Mouse (Mus musculus) liver, embryonic 14.5 days (tissue): ENCODE measurements around the gene Mmp14. TPM values are rescaled to one million over a fixed set of nuclear protein-coding genes. Genes with fewer than 3 reads are reported as not detected.
A peak's percentile ranks its signal among the peaks of the same experiment; 100 is the strongest.

Experiments used
- ATAC-seq: fragments of 200-750 bp; cut with Nextera tagmentation; 2 replicates; pipeline ENCODE4 v1.8.0; 2017; ENCODE audit warnings: moderate number of reproducible peaks, mild to moderate bottlenecking, moderate library complexity; ENCODE audit not compliant: insufficient read depth
- DNase-seq, 3 experiments: peaks; one replicate each; pipeline ENCODE4 v3.0.0-alpha.2; 2012 to 2013; ENCODE audit warnings: low read depth in 3 of 3, low spot score in 3 of 3
- H3K27ac ChIP-seq: fragments of 300-500 bp; sonication (generic); 2 replicates; pipeline ENCODE4 v1.5.1; 2014; ENCODE audit warnings: moderate library complexity, mild to moderate bottlenecking, control low read depth, inconsistent platforms
- H3K27me3 ChIP-seq: fragments of 300-500 bp; sonication (generic); 2 replicates; pipeline ENCODE4 v1.6.1; 2014; ENCODE audit warnings: mild to moderate bottlenecking, low read length, moderate library complexity; ENCODE audit not compliant: control insufficient read depth, insufficient read depth
- H3K36me3 ChIP-seq: fragments of 300-500 bp; sonication (generic); replicated peaks from 2 replicates; pipeline ENCODE4 v1.6.1; 2014; ENCODE audit warnings: low read depth; ENCODE audit not compliant: control insufficient read depth, insufficient read depth
- H3K4me1 ChIP-seq, 2 experiments: fragments of 200-500 bp in 1 of 2; fragments of 300-500 bp in 1 of 2; sonication (generic) in 1 of 2; replicated peaks; 2 replicates each; pipeline ENCODE4 v1.6.1; 2012 to 2014; ENCODE audit warnings: antibody characterized with exemption in 1 of 2, inconsistent platforms in 1 of 2, low read length in 1 of 2; ENCODE audit not compliant: control insufficient read depth in 2 of 2, insufficient read depth in 2 of 2
- H3K4me2 ChIP-seq: fragments of 300-500 bp; sonication (generic); 2 replicates; pipeline ENCODE4 v1.6.1; 2014; ENCODE audit warnings: low read depth, mild to moderate bottlenecking, control low read depth, moderate library complexity
- H3K4me3 ChIP-seq, 2 experiments: fragments of 200-500 bp in 1 of 2; fragments of 300-500 bp in 1 of 2; sonication (generic) in 1 of 2; 2 replicates each; pipeline ENCODE4 v1.5.1; 2012 to 2014; ENCODE audit warnings: low read depth in 2 of 2, low read length in 2 of 2, mild to moderate bottlenecking in 2 of 2, control low read depth in 1 of 2, inconsistent platforms in 1 of 2, moderate library complexity in 1 of 2; ENCODE audit not compliant: insufficient read depth in 1 of 2
- H3K9ac ChIP-seq: fragments of 300-500 bp; sonication (generic); replicated peaks from 2 replicates; pipeline ENCODE4 v1.6.1; 2014; ENCODE audit warnings: mild to moderate bottlenecking, control low read depth, moderate library complexity
- H3K9me3 ChIP-seq: fragments of 300-500 bp; sonication (generic); 2 replicates; pipeline ENCODE4 v1.6.1; 2016; ENCODE audit warnings: low read length, mixed read lengths; ENCODE audit not compliant: control insufficient read depth
- CTCF ChIP-seq: IDR thresholded peaks from 2 replicates; pipeline ENCODE4 v1.5.1; 2016; ENCODE audit warnings: antibody characterized with exemption, low read depth, control low read depth
- EP300 ChIP-seq: IDR thresholded peaks from 2 replicates; pipeline ENCODE4 v1.6.1; 2016; ENCODE audit warnings: antibody characterized with exemption, low read depth
- WGBS: fragments of 180-500 bp; shearing (Covaris S2); extraction: QIAGEN DNeasy Blood & Tissue Kit; methylation state at CpG from one replicate; pipeline ENCODE4 v1.1.7; 2014; ENCODE audit not compliant: insufficient replicate concordance; 5-methylcytosine and 5-hydroxymethylcytosine counted together
- polyA plus RNA-seq, 2 experiments: library from polyadenylated mRNA; depleted of rRNA in 1 of 2; stranded (reverse) in 1 of 2; unstranded in 1 of 2; fragments of >200 nt; fragmentation: Nextera tagmentation in 1 of 2; extraction: Ambion mirVana in 1 of 2; gene quantifications; 2 replicates each; pipeline versions ENCODE4 v1.2.1 to v1.2.3; 2012 to 2014

Mmp14 gene
- polyA plus RNA-seq, 2 experiments, result 14.4 to 19.0 TPM

- Histone ChIP-seq H3K4me2 (no peak overlapping the region), H3K36me3 (no peaks in the 10 kb centered on the region), H3K9ac (no peak overlapping the region), H3K27me3 (no peaks in the 10 kb centered on the region), H3K4me1 (peaks cover 0 to 23% of the 10 kb centered on the region in 2 experiments), H3K9me3 (no peaks in the 10 kb centered on the region), H3K4me3 (no peak overlapping the region), H3K27ac (no peak overlapping the region)
- TF ChIP-seq CTCF (peak; percentile 86), EP300 (no peak)
- WGBS, result 41% methylated on average over 2 of the region's 2 CpGs
- DNase-seq, result no peak
- ATAC-seq, result no peak
Observed at GRCm38 (mm10) chr14:54412629-54413170, 18.7 kb upstream of the Mmp14 start.

- DNase-seq, result no peak
- no peaks in the 10 kb centered on the region for H3K36me3 ChIP-seq
- peaks cover 0 to 25% of the 10 kb centered on the region in 2 experiments for H3K4me1 ChIP-seq
- peak overlapping the region; percentile 44 for H3K4me2 ChIP-seq
- no peaks in the 10 kb centered on the region for H3K27me3 ChIP-seq
- H3K9me3 ChIP-seq, result no peaks in the 10 kb centered on the region
- ATAC-seq, result no peak
- H3K4me3 ChIP-seq, result no peak overlapping the region
- H3K9ac ChIP-seq, result no peak overlapping the region
- TF ChIP-seq EP300 (no peak), CTCF (no peak)
- 22% methylated on average over 18 of the region's 18 CpGs for WGBS
- no peak overlapping the region for H3K27ac ChIP-seq
Observed at GRCm38 (mm10) chr14:54413877-54414700, 17.3 kb upstream of the Mmp14 start.

- peaks cover 0 to 18% of the 10 kb centered on the region in 2 experiments for H3K4me1 ChIP-seq
- WGBS, result 38% methylated on average over 13 of the region's 13 CpGs
- H3K4me2 ChIP-seq, result 0 out of 2 replicates have a peak overlapping the region, but pooled peaks have one; percentile 11
- TF ChIP-seq CTCF (no peak), EP300 (no peak)
- no peak overlapping the region for H3K9ac ChIP-seq
- H3K36me3 ChIP-seq, result no peaks in the 10 kb centered on the region
- no peaks in the 10 kb centered on the region for H3K27me3 ChIP-seq
- ATAC-seq (no peak), DNase-seq (no peak)
- H3K4me3 ChIP-seq, result no peak overlapping the region
- no peaks in the 10 kb centered on the region for H3K9me3 ChIP-seq
- H3K27ac ChIP-seq, result no peak overlapping the region
Observed at GRCm38 (mm10) chr14:54415241-54416020, 16.0 kb upstream of the Mmp14 start.

GRCm38 (mm10) chr14:54416229-54416775, 15.1 kb upstream of the Mmp14 start:
- Histone ChIP-seq H3K9ac (no peak overlapping the region), H3K9me3 (no peaks in the 10 kb centered on the region), H3K4me3 (no peak overlapping the region), H3K4me1 (peaks cover 0 to 16% of the 10 kb centered on the region in 2 experiments; a peak in 3 of 4 replicates), H3K27ac (no peak overlapping the region), H3K36me3 (no peaks in the 10 kb centered on the region), H3K27me3 (no peaks in the 10 kb centered on the region), H3K4me2 (no peak overlapping the region)
- ATAC-seq (no peak), DNase-seq (no peak)
- TF ChIP-seq CTCF (no peak), EP300 (no peak)
- WGBS, result 53% methylated on average over 5 of the region's 5 CpGs
